Mouse (Mus musculus) kidney, adult 2 months (tissue): ENCODE results near the gene Cpne2.

Experiments used
- CTCF ChIP-seq: fragments of 200-500 bp; conservative IDR thresholded peaks from 2 replicates; pipeline ENCODE4 v1.5.1; 2011; ENCODE audit warnings: low read depth, mild to moderate bottlenecking, control low read depth, low read length, moderate library complexity, mixed read lengths; ENCODE audit not compliant: insufficient read depth, insufficient read length
- POLR2A ChIP-seq: fragments of 200-500 bp; IDR thresholded peaks from one replicate; pipeline ENCODE4 v1.6.1; 2011; ENCODE audit warnings: low read depth, low read length, control low read depth

DNA sequence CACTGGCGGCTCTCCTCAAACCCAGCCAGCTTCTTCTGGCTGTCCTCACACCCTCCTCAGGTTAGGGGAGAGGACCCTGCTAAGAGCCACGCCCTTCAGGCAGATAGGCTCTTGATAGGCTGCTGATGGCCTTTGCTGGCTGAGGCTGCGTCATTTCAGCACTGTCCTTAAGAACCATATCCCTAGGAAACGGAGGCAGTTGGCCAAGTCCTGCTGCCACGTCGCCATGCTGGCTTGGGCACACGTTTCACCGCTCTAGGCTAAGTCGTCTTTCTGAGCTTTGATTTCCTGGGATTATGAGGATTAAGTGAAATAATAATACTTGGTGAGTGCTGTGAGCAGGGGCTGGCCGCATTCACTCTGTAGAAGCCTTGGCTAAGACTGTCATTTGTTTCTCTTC lies 14.5 kb upstream of the Cpne2 start:
- TF ChIP-seq CTCF (no peak), POLR2A (no peak)
